Mouse (Mus musculus): ENCODE results near the gene C1qtnf9.

C1qtnf9 gene

DNA sequence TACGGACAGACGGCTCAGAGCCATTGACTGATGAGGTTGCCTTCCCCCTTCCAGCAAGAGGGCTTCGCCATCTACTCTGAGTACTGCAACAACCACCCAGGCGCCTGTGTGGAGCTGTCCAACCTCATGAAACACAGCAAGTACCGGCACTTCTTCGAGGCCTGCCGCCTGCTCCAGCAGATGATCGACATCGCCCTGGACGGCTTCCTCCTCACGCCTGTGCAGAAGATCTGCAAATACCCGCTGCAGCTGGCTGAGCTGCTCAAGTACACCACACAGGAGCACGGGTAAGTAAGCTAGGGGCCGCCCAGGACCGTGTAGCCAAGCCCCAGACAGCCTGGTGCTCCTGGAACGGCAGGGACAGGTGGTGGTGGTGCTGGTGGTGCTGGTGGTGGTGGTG is 16.4 kb upstream of the C1qtnf9 start:
- no peak for DNase-seq (ENCODE audit: low spot score in 2 of 2)

DNA sequence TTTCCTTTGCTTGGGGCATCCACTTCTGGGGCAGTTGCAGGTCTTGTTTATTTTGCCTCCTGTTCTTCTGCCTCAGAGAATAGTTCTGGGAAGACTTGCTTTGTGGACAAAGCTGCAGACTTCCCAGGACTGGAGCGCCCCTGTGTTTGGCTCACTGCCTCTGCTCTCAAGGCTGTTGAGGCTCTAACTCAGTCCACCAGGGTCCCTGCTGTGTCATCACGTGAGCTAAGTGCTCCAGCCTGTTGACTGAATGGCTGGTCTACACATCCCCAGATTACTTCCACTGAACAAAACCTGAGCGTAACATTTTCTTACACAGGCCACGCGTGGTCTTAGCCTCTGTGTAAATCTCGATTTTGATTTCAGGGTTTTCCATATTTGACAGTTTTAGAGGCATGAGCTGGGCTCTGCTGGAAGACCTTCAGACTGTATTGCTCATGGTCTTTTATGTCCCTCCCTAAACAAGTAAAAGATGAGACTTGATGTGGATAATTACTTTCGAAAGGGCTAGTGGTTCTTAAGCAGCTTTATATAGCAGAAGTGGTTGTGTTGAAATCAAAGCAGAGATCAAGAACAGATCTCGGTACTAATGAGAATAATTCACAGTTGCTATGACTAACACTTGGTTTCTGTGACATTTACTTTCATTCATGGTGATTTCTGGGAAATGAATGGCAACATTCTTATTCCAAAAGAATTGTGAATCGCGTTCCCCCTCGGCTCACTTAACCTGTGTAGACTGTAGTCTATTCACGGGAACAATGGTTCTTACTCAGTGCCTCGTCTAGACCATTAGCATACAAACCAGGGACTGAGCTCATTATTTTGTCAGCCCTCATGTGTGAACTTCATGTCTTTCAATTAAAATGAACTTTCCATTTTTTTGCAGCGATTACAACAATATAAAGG is 14.8 kb upstream of the C1qtnf9 start:
- DNase-seq (ENCODE audit: low spot score in 2 of 2) = no peak

DNA sequence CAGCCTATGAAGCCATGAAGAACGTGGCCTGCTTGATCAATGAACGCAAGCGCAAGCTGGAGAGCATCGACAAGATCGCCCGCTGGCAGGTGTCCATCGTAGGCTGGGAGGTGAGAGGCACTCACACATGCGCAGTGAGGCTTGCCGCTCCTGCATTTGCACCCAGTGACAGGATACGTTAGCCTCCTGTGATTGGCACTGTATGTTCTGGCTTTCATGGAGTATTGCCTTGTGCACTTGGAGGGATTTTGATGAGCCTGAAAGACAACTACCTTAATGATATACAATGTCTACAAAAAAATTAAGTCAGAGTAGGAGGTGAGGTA is 14.2 kb upstream of the C1qtnf9 start:
- DNase-seq (ENCODE audit: low spot score in 2 of 2) = no peak

DNA sequence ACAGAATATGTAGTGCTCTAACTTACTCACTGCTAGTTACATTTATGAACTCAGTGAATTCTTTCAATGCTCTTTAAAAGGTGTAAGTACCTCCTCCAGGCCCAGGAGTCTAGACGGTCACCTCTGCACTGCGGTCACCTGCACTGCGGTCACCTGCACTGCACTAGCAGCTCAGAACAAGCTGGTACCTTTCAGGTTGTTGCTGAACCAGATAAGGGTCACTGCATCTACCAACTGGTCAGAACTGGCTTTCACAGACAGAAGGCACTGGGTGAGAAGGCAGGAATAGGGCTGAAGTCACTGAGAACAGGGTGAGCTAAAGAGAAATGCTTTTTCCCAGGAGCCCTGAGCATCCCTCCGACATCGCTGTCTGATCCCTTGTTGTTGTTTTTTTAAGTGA is 13.3 kb upstream of the C1qtnf9 start:
- no peak for DNase-seq (ENCODE audit: low spot score in 2 of 2)

DNA sequence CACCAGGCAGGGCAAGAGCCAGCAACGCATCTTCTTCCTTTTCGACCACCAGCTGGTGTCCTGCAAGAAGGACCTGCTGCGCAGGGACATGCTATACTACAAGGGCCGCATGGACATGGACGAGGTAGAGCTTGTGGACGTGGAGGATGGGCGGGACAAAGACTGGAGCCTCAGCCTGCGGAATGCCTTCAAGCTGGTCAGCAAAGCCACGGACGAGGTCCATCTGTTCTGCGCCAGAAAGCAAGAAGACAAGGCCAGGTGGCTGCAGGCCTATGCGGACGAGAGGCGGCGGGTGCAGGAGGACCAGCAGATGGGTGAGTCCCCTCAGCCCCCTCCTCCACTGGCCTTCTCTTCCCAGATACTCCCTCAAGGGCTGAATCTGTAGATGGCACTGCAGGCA is 11.7 kb upstream of the C1qtnf9 start:
- no peak for DNase-seq (ENCODE audit: low spot score in 2 of 2)

DNA sequence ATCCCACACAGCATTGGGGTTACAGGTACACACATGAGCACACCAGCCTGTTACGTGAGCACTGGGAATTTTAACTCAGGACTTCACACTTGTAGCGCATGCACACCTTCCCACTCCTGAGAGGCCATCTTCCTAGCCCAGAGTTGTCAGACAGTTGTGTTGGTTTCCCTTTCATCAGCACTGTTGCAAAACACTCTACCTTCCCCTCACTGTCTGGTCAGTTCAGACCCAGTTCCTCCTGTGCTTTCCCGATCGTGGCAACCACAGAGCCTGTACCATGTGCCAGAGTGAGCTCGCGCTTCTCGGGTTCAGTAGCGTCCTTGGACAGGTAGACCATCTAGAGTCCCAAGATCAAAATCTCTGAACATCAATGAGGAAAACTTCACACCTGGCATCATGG is 10.7 kb upstream of the C1qtnf9 start:
- DNase-seq (ENCODE audit: low spot score in 2 of 2) = no peak

DNA sequence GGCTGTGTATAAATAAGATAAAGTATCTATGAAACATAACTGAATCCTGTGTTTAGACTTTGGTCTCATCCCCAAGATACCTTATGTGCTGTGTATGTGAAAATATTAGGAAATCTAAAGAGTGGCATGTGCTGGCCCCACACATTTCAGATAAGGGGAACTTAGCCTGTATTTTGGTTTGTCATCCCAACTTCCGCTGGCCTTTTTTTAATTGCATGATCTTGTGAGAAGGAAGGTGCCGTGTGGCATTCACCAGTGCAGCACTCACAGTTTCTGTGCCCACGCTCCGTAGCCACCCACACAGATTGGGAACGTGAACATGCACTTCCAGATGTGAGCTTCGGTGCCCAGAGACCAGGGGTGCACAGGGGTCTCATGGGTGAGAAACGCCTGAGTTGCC is 10.2 kb upstream of the C1qtnf9 start:
- no peak for DNase-seq (ENCODE audit: low spot score in 2 of 2)

DNA sequence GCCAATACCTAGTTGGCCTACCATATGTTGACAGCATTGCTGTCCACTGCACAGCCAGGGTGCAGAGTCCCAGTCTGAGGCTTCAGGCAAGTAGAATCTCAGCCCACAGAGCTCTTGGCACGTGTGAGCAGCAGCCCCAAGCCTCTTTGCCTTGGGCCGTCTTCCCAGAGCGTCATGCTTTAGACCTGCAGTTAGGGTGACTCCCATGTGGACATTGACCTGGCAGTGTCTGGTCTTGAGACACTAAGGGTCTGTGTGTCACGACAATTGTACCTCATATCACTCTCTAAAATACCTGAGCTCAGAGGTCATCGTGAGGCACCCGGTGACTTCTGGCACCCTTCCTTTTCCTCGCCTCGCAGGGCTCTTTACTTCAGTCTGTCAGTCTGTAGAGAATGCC is 8.8 kb upstream of the C1qtnf9 start:
- DNase-seq (ENCODE audit: low spot score in 2 of 2) = no peak

DNA sequence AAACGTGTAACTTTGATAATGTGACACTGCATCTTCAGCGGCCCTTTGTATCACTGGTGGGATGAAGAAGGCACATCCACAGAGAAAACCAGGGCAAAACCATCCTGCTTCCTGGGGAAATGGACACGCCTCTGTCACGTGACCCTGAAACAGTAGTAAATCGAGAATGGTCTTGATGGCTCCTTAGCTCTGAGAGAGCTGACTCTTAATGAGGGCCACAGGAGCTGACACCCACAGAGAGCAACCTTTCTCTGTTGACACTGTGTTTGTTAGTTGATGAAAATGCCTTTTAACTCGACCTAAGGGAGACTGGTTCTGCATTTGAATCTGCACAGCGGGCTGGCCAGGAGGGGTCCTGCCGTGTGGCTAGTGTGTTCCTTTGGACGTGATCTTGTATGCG is 6.1 kb upstream of the C1qtnf9 start:
- no peak for DNase-seq (ENCODE audit: low spot score in 2 of 2)

DNA sequence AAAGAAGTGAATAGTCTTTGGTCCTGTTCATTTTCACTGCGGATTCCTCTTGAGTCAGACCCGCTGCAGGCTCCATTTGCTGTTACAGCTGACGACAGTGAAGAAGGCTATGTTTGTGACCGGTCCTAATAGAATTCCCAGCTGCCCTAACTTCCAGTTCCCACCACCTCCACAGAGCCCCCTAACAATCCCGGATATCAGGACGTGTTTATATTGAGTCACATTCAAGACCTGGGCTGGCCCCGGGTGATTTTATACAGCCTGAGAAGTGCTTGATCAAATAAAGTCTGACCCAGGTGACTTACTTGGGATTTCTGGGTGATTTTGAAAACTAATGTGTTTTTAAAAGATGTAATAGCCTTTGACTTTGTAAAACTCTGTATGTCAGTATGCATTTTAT is 5.2 kb upstream of the C1qtnf9 start:
- no peak for DNase-seq (ENCODE audit: low spot score in 2 of 2)

DNA sequence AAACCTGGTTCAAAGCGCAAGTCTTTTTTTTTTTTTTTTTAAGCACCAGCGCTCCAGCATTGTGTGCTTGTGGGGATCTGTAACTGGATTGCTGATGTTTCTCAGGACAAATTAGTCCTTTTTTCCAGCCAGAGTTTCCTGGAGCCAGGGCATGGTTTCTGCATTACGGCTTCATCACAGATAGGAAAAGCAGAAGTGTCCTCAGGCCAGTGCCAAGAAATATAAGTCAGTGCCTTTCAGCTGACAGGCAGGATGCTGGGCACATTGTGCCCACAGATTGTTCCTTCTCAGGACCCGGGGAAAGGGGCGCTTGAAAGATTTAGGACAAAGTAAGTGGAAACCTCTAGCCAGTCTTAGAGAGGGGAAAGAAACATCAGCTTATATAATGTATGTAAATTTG is 4.2 kb upstream of the C1qtnf9 start:
- DNase-seq (ENCODE audit: low spot score in 2 of 2) = no peak

DNA sequence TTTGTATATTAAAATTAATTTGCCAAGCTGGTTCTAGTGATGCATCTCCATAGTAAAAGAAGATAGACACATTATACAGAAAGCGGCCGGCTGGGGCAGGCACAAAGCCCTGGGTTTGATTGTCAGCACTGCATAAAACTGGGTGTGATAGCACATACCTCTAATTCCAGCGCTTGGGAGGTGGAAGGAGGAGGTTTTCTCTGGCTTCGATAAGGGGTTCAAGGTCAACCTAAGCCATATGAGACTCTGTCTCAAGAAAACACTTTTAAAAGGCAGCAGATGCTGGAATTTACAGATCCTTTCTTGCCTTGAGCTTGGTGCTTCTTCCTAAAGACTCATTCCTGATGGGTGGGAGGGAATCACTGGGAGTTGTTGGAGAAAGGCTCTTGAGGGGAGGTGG is 3.4 kb upstream of the C1qtnf9 start:
- no peak for DNase-seq (ENCODE audit: low spot score in 2 of 2)

DNA sequence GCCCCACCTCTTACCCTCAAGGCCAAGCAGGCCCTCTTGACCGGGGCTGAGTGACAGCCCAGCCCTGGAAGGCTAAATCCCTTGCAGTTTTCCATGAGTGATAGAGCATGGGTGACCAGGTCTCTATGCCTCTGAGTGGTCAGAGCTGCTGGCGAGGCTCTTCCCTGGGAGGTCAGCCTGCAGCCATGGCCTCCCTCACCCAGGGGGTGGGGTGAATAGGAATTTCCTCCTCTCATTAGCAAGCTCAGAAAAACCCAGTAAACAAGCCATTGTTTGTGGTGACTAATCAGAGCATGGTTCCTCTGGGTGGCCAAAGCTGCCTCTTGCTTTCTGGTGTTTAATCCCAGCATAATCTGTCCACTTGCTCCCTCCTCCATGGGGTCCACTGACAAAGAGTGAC is 2.9 kb upstream of the C1qtnf9 start:
- no peak for DNase-seq (ENCODE audit: low spot score in 2 of 2)

DNA sequence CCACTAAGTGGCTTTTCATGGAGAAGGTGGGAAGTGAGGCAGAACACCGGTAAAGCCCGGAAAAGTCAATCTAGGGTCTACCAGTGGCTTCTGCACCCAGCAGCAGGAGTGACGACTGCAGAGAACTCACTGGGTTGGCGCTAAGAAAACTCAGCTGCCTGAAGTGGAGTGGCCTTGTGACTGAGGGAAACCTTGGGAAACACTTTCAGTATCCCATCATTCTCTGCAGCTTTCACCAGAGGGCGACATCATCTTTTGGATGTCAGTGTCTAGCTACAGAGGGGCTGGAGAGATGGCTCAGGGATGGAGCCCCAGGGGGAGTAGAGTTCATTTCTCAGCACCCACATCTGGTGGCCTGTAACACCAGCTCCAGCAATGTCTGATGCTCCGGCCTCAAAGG is 1.4 kb downstream of the C1qtnf9 start:
- DNase-seq (ENCODE audit: low spot score in 2 of 2) = no peak

DNA sequence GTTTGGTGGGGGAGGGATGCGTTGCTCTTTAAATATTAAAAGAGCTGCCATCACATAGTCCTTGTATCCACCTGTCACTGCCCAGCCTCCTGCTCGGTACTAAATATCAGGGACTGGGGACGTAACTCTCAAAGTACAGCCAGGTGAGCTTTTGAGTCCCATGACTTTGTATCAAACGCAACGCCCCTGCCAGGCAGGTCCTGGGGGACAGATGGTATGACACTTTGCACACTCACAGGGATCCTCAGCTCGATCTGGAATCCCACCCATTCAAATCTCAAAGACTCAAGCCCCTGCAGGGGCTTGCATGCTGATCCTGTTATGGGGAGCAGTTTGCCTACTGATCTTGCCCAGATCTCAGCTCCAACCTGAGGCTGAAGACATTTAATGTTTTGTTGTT is 2.7 kb downstream of the C1qtnf9 start:
- no peak for DNase-seq (ENCODE audit: low spot score in 2 of 2)

DNA sequence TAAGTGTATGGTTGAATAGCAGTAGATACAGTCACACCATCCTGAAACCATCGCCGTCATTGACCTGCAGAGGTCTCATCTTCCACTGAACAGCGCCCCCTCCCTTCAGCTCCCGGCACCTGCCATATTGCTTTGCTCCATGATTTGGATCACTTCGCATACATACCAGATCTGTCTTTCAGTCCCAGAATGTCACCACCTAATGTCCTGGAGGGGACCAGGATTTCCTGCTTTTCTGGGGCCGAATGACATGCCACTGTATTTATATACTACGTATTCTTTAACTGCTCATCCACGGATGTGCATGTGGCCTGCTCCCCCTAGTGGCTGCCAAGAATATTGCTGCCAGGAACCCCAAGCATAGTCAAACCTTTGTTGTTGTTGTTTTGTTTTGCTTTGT is 3.1 kb downstream of the C1qtnf9 start:
- peak; percentile 65 to 67 for DNase-seq (ENCODE audit: low spot score in 2 of 2)

DNA sequence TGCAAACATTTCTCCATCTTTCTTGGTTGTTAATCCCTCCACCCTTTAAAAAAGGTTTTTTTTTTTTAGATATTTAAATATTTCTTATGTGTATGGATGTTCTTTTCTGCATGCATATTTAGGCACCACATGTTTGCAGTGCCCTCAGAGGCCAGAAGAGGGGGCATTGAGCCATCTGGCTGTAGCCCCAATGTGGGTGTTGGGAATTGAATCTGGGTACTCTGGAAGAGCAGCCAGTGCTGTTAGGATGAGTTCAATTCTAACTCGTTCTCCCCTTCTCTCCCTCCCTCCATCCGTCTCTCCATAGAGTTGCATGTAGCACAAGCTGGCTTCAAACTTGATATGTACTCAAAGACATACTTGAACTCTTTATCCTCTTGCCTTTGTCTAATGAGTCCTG is 5.5 kb downstream of the C1qtnf9 start:
- no peak for DNase-seq (ENCODE audit: low spot score in 2 of 2)

DNA sequence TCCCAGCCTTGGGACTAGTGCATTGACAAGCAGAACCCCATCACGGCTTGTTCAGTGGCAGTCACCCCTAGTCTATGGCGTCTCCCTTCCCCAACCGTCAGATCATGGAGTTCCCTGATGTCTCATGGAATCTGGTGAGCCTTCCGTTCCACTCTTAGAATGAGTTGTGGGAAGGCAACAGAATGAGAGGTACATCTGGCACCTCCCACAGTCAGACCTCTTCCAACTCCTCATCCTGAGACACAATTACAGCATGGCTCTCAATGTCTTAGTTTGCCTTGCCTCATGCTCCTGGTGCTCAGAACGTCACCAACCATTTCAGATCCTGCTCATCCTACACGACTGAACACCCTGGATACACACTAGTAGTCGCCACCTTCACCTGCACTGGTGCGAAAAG is 8.6 kb downstream of the C1qtnf9 start:
- DNase-seq (ENCODE audit: low spot score in 2 of 2) = no peak

DNA sequence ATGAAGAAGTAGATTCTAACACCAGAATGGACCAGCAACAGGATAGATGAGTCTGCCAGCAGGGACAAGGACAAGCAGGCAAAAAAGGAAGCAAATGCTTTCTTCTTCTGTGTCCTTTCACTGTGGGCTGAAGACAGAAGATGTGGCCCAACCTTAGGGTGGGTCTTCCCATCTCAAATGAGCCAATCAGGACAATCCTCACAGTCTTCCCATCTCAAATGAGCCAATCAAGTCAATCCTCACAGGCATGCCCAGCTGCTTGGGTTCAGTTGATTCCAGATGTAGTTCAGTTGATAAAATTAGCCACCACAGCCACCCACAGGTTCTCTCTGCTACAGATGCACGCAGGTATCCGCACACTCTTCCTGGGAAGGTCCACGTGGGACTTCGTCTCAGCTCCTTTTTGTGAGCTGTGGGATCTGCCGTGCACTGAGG is 9.6 kb downstream of the C1qtnf9 start:
- DNase-seq (ENCODE audit: low spot score in 2 of 2) = no peak

DNA sequence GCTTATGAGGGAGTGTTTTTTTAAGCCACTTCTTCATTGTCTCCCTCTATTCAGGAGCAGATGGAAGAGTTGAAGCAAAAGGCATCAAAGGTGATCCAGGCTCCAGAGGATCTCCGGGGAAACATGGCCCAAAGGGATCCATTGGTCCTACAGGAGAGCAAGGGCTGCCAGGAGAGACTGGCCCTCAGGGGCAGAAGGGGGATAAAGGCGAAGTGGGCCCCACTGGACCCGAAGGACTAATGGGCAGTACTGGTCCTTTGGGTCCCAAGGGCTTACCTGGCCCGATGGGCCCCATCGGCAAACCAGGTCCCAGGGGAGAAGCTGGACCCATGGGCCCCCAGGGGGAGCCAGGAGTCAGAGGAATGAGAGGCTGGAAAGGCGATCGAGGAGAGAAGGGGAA is 11.3 kb downstream of the C1qtnf9 start:
- no peak for DNase-seq (ENCODE audit: low spot score in 2 of 2)

DNA sequence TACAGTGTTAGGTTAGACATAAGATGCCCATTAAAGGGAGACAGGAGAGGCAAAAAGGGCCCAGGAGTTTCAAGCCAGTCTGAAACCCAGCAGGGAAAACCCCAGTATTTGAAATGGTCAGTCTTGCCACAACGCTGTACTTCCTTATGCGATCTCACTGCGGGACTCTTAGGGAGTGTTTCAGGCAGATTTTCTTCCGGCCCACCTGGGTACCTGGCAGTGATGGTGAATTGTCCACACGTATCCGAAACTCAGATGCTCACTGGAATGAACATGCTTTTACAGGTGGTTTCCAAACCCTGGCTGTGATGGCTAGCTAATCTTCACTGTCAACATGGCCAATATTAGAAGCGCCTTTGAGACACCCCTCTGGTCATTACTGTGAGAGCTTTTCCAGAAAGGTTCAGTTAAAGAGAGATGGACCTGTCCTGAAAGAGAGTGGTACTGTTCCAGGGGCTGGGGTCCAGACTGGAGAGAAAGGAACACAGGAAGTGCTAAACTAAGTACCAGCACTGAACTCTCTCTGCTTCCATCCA is 14.3 kb downstream of the C1qtnf9 start:
- no peak for DNase-seq (ENCODE audit: low spot score in 2 of 2)

DNA sequence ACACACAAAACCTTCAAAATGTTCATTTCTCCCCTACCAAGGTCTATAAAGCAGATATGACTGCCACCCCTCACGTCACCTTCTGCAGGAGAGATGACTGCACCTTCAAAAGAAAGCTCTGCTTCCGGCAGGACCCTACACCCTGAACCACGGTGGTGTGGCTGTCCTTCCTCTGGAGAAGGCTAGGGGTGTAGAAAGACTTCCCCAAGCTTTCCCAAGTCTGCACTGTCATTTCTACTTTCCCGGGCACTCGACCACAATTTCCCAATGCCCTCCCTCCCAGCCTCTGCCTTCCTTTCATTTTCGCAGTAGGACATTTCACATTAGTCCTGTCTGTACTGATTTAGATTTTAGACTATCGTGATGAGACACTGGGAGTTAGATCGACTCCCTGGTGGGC is 15.3 kb downstream of the C1qtnf9 start:
- no peak for DNase-seq (ENCODE audit: low spot score in 2 of 2)

DNA sequence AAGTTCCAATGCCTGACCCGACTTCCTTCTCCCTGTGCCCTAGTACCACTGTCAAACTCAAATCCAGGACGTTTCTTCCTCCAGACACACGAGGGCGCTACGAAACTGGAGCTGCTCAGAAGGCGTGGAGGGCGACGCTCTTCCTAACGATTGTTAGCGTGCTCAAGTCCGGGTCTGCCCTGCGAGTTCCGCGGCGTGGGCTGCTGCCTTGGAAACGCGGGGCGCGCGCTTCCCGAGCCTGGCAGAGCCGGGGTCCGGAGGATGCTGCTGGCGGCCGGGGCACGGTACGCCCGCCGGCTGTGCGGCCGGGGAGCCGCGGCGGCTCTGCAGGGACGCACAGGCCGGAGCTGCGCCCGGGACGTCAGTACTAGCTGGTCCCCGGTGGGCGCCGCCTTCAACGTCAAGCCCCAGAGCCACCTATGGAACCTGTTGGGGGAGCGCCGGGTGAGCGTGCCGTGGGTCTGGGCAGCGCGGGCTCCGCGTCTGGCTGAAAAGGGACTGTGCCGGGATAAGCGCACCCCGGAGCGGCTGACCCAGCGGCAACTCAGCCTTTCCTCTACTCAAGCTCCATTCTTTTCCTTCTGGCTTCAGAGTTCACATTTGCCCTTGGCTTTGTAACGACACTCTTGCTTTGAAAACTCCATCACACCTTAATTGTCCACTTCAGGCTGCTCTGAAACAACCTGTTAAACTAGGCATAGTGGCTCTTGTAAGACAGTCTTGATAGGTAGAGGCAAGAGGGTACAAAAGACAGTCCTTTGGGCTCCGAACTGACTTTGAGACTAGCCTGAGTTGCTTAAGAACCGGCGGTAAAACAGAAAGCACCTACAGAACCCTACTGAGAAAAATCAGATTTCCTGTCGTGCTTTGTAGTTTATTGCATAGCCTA is 16.7 kb downstream of the C1qtnf9 start, which contains the start of gene Mipep:
TSS of gene Mipep (plus strand) at position 147 of the 889 bp plus-strand sequence.
- peak; percentile 71 to 84 for DNase-seq (ENCODE audit: low spot score in 2 of 2)

Data from frontal cortex, postnatal 25 days (tissue).